Mouse (Mus musculus): ENCODE data around the gene Tssk3.

DNA sequence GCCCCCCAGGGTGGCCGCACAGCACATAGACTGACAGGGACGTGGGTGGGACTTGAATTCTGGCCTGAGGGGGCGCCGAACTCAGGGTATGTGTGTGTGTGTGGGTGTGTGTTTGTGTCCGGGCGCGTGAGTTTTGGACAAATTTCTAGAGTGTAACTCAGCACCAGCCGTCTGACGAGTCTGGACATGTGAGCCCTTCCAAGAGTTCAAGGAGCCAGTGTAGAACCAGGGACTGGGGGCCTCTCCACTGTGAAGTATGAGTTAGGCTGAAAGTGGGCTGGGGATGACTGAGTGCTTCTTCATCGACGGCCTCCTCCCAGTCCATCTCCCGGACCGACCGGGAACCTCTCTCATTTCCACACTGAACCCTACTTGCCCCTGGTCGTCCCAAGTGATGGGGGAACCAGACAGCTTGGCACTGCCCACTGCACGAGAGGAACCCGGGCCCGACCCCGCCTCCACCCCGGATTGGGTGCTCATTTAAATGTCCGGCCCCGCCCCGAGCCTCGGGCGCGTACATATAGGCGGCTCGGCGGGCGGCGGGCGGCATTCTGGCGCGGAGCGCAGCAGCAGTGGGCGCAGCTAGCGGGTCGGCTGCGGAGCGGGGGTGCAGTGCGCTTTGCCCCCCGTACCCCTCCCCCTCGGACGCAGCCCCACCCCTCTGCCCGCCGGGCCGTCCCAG is 22.4 kb upstream of the Tssk3 start, which contains the start of gene Marcksl1:
- TF ChIP-seq CTCF (conservative IDR thresholded peaks at IDR 0.05; ENCODE audit: insufficient read depth, insufficient read length, low read depth, low read length) (no peak), POLR2A (IDR thresholded peaks at IDR 0.05; ENCODE audit: low read depth, low read length) (peak; percentile 64)
